Mouse (Mus musculus) MEL (cell line): ENCODE results near the gene Rassf1.

Experiments used
- CTCF ChIP-seq, 3 experiments: IDR thresholded peaks in 2 of 3; conservative IDR thresholded peaks in 1 of 3; 2 replicates each; pipeline ENCODE4 v1.5.1; 2011 to 2012; ENCODE audit warnings: low read length in 3 of 3, low read depth in 2 of 3, mild to moderate bottlenecking in 2 of 3, improper control_type of control experiment in 1 of 3, inconsistent platforms in 1 of 3, mixed read lengths in 1 of 3, moderate library complexity in 1 of 3; ENCODE audit not compliant: control insufficient read depth in 1 of 3, insufficient read depth in 1 of 3, poor library complexity in 1 of 3, severe bottlenecking in 1 of 3
- HCFC1 ChIP-seq: IDR thresholded peaks from 2 replicates; pipeline ENCODE4 v1.6.1; 2012; ENCODE audit warnings: low read depth, mild to moderate bottlenecking, inconsistent platforms, low read length, improper control_type of control experiment, moderate library complexity
- MAX ChIP-seq: IDR thresholded peaks from 2 replicates; pipeline ENCODE4 v1.6.1; 2011; ENCODE audit warnings: low read length, improper control_type of control experiment
- MEF2A ChIP-seq: IDR thresholded peaks from 2 replicates; pipeline ENCODE4 v1.6.1; 2014; ENCODE audit warnings: low read depth, mild to moderate bottlenecking, inconsistent platforms, low read length, improper control_type of control experiment; ENCODE audit not compliant: poor library complexity, insufficient replicate concordance, severe bottlenecking; ENCODE audit errors: extremely low read depth
- MYC ChIP-seq: IDR thresholded peaks from 2 replicates; pipeline ENCODE4 v1.6.1; 2011; ENCODE audit warnings: low read depth, mild to moderate bottlenecking, low read length, improper control_type of control experiment, moderate library complexity
- POLR2A ChIP-seq, 2 experiments: IDR thresholded peaks; 2 replicates each; pipeline ENCODE4 v1.6.1; 2011 to 2012; ENCODE audit warnings: low read length in 2 of 2, mild to moderate bottlenecking in 2 of 2, control low read depth in 1 of 2, improper control_type of control experiment in 1 of 2, low read depth in 1 of 2, moderate library complexity in 1 of 2; ENCODE audit not compliant: control insufficient read depth in 1 of 2, insufficient read depth in 1 of 2, poor library complexity in 1 of 2
- SIN3A ChIP-seq: IDR thresholded peaks from 2 replicates; pipeline ENCODE4 v1.6.1; 2012; ENCODE audit warnings: low read length, improper control_type of control experiment, inconsistent platforms
- UBTF ChIP-seq: IDR thresholded peaks from 2 replicates; pipeline ENCODE4 v1.6.1; 2012; ENCODE audit warnings: low read depth, mild to moderate bottlenecking, inconsistent platforms, low read length, improper control_type of control experiment, moderate library complexity, borderline replicate concordance; ENCODE audit not compliant: insufficient read depth
- ZMIZ1 ChIP-seq: IDR thresholded peaks from 2 replicates; pipeline ENCODE4 v1.6.1; 2012; ENCODE audit warnings: low read depth, mild to moderate bottlenecking, inconsistent platforms, low read length, improper control_type of control experiment, moderate library complexity

DNA sequence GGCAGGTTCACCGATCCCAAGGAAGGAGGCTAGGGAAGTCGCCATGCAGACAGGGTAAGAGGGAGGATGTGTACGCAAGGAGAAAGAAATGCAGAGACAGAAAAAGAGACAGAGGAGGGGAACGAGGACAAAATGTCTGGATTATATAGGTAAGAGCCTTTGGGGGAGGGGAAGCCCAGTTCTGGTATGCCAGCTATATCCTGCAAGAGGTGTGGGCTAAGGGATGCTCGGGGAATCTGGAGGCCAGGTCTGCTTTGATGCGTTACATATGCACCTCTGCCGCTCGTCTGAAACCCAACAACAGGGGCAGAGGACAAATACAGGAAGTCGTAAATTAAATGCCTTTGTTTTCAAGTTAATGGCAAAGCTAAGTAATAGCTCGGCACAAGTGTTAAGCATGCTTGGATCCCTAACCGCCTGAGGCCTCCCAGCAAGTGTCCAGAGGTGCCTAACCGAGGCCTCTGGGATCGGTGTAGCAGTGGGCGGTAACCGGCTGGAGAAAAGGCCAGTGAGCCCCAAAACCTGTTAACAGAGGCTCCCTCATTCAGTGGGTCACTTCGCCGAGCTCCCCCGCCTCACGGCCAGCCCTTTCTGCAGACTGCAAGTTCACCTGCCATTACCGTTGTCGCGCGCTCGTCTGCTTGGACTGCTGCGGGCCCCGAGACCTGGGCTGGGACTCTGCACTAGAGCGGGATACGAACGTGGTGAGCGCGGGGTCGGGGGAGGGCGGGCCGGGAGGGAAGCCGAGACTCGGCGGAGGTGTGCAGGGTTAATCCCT is 2.4 kb downstream of the Rassf1 start:
- TF ChIP-seq MEF2A (no peak), POLR2A (IDR thresholded peaks at IDR 0.05; ENCODE audit: control insufficient read depth in 1 of 2, insufficient read depth in 1 of 2, low read depth in 1 of 2, low read length in 2 of 2, poor library complexity in 1 of 2) (no peak; a peak in 1 of 4 replicates), CTCF (IDR thresholded peaks at IDR 0.05 in 2 of 3, conservative IDR thresholded peaks at IDR 0.05 in 1 of 3; ENCODE audit: control insufficient read depth in 1 of 3, insufficient read depth in 1 of 3, low read depth in 2 of 3, low read length in 3 of 3, poor library complexity in 1 of 3, severe bottlenecking in 1 of 3) (no peak), ZMIZ1 (no peak), UBTF (no peak), MAX (no peak), SIN3A (no peak), HCFC1 (no peak), MYC (no peak; the same call in 1 of the 2 replicates)
